Mouse (Mus musculus): ENCODE data around the gene Npdc1.

Npdc1 gene

GRCm38 (mm10) chr2:25429435-25430180, 30.5 kb downstream of the Npdc1 start:
- in situ Hi-C loops (cut with MboI, MseI): loop anchor here (10.0 kb wide), 1 partner anchor 1045 kb away; no protein-coding TSS in a partner anchor

- in situ Hi-C loops (cut with MboI, MseI): no loop called here
Measured at GRCm38 (mm10) chr2:25430395-25431233, 31.5 kb downstream of the Npdc1 start.

- in situ Hi-C loops (cut with MboI, MseI): no loop called here
Measured at GRCm38 (mm10) chr2:25431308-25431855, 32.2 kb downstream of the Npdc1 start.

GRCm38 (mm10) chr2:25432326-25433098, 33.4 kb downstream of the Npdc1 start:
- in situ Hi-C loops (cut with MboI, MseI): no loop called here

- in situ Hi-C loops (cut with MboI, MseI): no loop called here
Measured at GRCm38 (mm10) chr2:25433101-25433500, 34.0 kb downstream of the Npdc1 start.

- in situ Hi-C loops (cut with MboI, MseI): no loop called here
Measured at GRCm38 (mm10) chr2:25434292-25434691, 35.1 kb downstream of the Npdc1 start.

GRCm38 (mm10) chr2:25436286-25436820, 37.2 kb downstream of the Npdc1 start:
- in situ Hi-C loops (cut with MboI, MseI): no loop called here

- in situ Hi-C loops (cut with MboI, MseI): no loop called here
Measured at GRCm38 (mm10) chr2:25441067-25441466, 41.9 kb downstream of the Npdc1 start.

- in situ Hi-C loops (cut with MboI, MseI): no loop called here
Measured at GRCm38 (mm10) chr2:25442682-25443081, 43.5 kb downstream of the Npdc1 start.

GRCm38 (mm10) chr2:25450853-25451647, 51.9 kb downstream of the Npdc1 start:
- in situ Hi-C loops (cut with MboI, MseI): no loop called here

- in situ Hi-C loops (cut with MboI, MseI): no loop called here
Measured at GRCm38 (mm10) chr2:25452951-25453350, 53.8 kb downstream of the Npdc1 start.

- in situ Hi-C loops (cut with MboI, MseI): no loop called here
Measured at GRCm38 (mm10) chr2:25456205-25456953, 57.2 kb downstream of the Npdc1 start, which contains the start of gene Clic3. TSS of gene Clic3 (plus strand) at chr2:25456838.

- in situ Hi-C loops (cut with MboI, MseI): no loop called here
Measured at GRCm38 (mm10) chr2:25457022-25457896, 58.1 kb downstream of the Npdc1 start.

- in situ Hi-C loops (cut with MboI, MseI): no loop called here
Measured at GRCm38 (mm10) chr2:25458911-25459310, 59.8 kb downstream of the Npdc1 start.
